8 mouse cellular contexts compared by ENCODE assay signal in genomic region chr11:77467157-77467556, GRCm38 (mm10). TPM values are rescaled to one million over a fixed set of nuclear protein-coding genes. Genes with fewer than 3 reads are reported as not detected.
DNase-seq lines count a peak whose midpoint lies in the region; ATAC-seq and TF ChIP-seq lines count a peak whose summit lies in the region.

No protein-coding gene starts in this region.

- no peak overlapping the region for H3K4me2 ChIP-seq in forebrain, embryonic 11.5 days (ENCODE audit: low read depth, low read length, severe bottlenecking)
- no peak overlapping the region; the same call in 1 of the 2 replicates for H3K4me2 ChIP-seq in forebrain, embryonic 12.5 days
- no peak overlapping the region for H3K4me2 ChIP-seq in hindbrain, postnatal 0 days (ENCODE audit: low read depth, low read length)
- peak overlapping the region; percentile 40 for H3K4me2 ChIP-seq in stomach, embryonic 15.5 days

- peaks cover 4% of the 10 kb centered on the region; the same call in 1 of the 2 replicates for H3K4me1 ChIP-seq in forebrain, embryonic 11.5 days (replicated peaks; ENCODE audit: control insufficient read depth, insufficient read depth, low read length)
- H3K4me1 ChIP-seq in forebrain, embryonic 12.5 days: peaks cover 15% of the 10 kb centered on the region
- H3K4me1 ChIP-seq in hindbrain, postnatal 0 days (ENCODE audit: insufficient read depth, low read length): no peaks in the 10 kb centered on the region
- peaks cover 16% of the 10 kb centered on the region for H3K4me1 ChIP-seq in stomach, embryonic 15.5 days

- peak; percentile 80 for DNase-seq in forebrain, embryonic 11.5 days (ENCODE audit: low spot score)
- DNase-seq in adrenal gland, postnatal 14 days: peak; percentile 88
- peak; percentile 47 to 63 for DNase-seq in frontal cortex, postnatal 25 days (ENCODE audit: low spot score in 2 of 2)
- peak; percentile 47 for DNase-seq in hindbrain, postnatal 0 days (ENCODE audit: low spot score)
- peak; percentile 59 for DNase-seq in left cerebral cortex, postnatal 4 days

- H3K36me3 ChIP-seq in forebrain, embryonic 11.5 days (ENCODE audit: control insufficient read depth, insufficient read depth, low read length): peaks cover 5% of the 10 kb centered on the region; the same call in 1 of the 2 replicates
- peaks cover 22% of the 10 kb centered on the region for H3K36me3 ChIP-seq in forebrain, embryonic 12.5 days (replicated peaks)
- H3K36me3 ChIP-seq in hindbrain, postnatal 0 days (ENCODE audit: insufficient read depth, low read length): peaks cover 14% of the 10 kb centered on the region; the same call in 1 of the 2 replicates
- 0 out of 2 replicates have a peak, but pooled peaks cover 3% of the 10 kb centered on the region for H3K36me3 ChIP-seq in stomach, embryonic 15.5 days

- H3K27me3 ChIP-seq in forebrain, embryonic 11.5 days (ENCODE audit: control insufficient read depth, insufficient read depth, low read length): peaks cover 35% of the 10 kb centered on the region
- peaks cover 73% of the 10 kb centered on the region for H3K27me3 ChIP-seq in forebrain, embryonic 12.5 days
- no peaks in the 10 kb centered on the region for H3K27me3 ChIP-seq in hindbrain, postnatal 0 days (ENCODE audit: insufficient read depth, low read length)
- peaks cover 52% of the 10 kb centered on the region for H3K27me3 ChIP-seq in stomach, embryonic 15.5 days (replicated peaks)

- H3K9me3 ChIP-seq in forebrain, embryonic 11.5 days (ENCODE audit: control insufficient read depth, low read length): no peaks in the 10 kb centered on the region
- H3K9me3 ChIP-seq in forebrain, embryonic 12.5 days: no peaks in the 10 kb centered on the region
- H3K9me3 ChIP-seq in hindbrain, postnatal 0 days (ENCODE audit: low read length): no peaks in the 10 kb centered on the region
- no peaks in the 10 kb centered on the region for H3K9me3 ChIP-seq in stomach, embryonic 15.5 days

- WGBS in forebrain, embryonic 11.5 days: 1% methylated on average over 25 of the region's 25 CpGs
- WGBS in forebrain, embryonic 12.5 days: 5% methylated on average over 25 of the region's 25 CpGs
- WGBS in hindbrain, postnatal 0 days: 6% methylated on average over 24 of the region's 25 CpGs
- WGBS in stomach, embryonic 15.5 days: 6% methylated on average over 25 of the region's 25 CpGs

- no peak overlapping the region for H3K9ac ChIP-seq in forebrain, embryonic 11.5 days (ENCODE audit: low read length)
- no peak overlapping the region for H3K9ac ChIP-seq in forebrain, embryonic 12.5 days
- no peak overlapping the region for H3K9ac ChIP-seq in hindbrain, postnatal 0 days (replicated peaks; ENCODE audit: low read length)
- H3K9ac ChIP-seq in stomach, embryonic 15.5 days: no peak overlapping the region

- H3K4me3 ChIP-seq in forebrain, embryonic 11.5 days (ENCODE audit: low read depth, low read length): no peak overlapping the region
- H3K4me3 ChIP-seq in forebrain, embryonic 12.5 days (replicated peaks): no peak overlapping the region
- no peak overlapping the region for H3K4me3 ChIP-seq in hindbrain, postnatal 0 days (ENCODE audit: low read length)
- H3K4me3 ChIP-seq in stomach, embryonic 15.5 days (replicated peaks): peak overlapping the region; percentile 10; the same call in 1 of the 2 replicates

- ATAC-seq in forebrain, embryonic 11.5 days (replicated peaks; ENCODE audit: low FRiP score): 0 out of 2 replicates have a peak, but pooled peaks have one; percentile 42
- ATAC-seq in forebrain, embryonic 12.5 days (ENCODE audit: low FRiP score): no peak; the same call in 1 of the 2 replicates
- 0 out of 2 replicates have a peak, but pooled peaks have one; percentile 31 for ATAC-seq in hindbrain, postnatal 0 days
- ATAC-seq in megakaryocyte-erythroid progenitor cell, adult 5-6 weeks (replicated peaks; ENCODE audit: low FRiP score, low TSS enrichment, poor library complexity, severe bottlenecking): peak; percentile 69
- ATAC-seq in stomach, embryonic 15.5 days (ENCODE audit: insufficient read depth, low FRiP score, low read depth): peak; percentile 43; the same call in 1 of the 2 replicates

- H3K27ac ChIP-seq in forebrain, embryonic 11.5 days (ENCODE audit: low read depth, low read length): no peak overlapping the region
- no peak overlapping the region for H3K27ac ChIP-seq in forebrain, embryonic 12.5 days
- no peak overlapping the region for H3K27ac ChIP-seq in hindbrain, postnatal 0 days
- no peak overlapping the region for H3K27ac ChIP-seq in stomach, embryonic 15.5 days

- intact Hi-C loops in left cerebral cortex, postnatal 4 days (cut with DNase I): loop anchor here (10.0 kb wide), 1 partner anchor 132 kb away; no protein-coding TSS in a partner anchor

- TF ChIP-seq CTCF in hindbrain, postnatal 0 days (IDR thresholded peaks at IDR 0.05; ENCODE audit: low read depth): peak; percentile 44

RNA-seq across cellular contexts. Expression of gene Coro6, which starts 4.9 kb away (rescaled TPM):
- polyA plus RNA-seq in forebrain, embryonic 11.5 days (2014; fragmentation: Nextera tagmentation; extraction: Ambion mirVana): 0.08 and 0.40 TPM in 2 replicates
- polyA plus RNA-seq in forebrain, embryonic 12.5 days (2016; fragmentation: Nextera tagmentation; extraction: Ambion mirVana): 0.10 and 0.12 TPM in 2 replicates
- 3.6 and 7.8 TPM in 2 replicates for total RNA-seq in adrenal gland, postnatal 14 days (2021)
- 0.83 and 1.3 TPM in 2 replicates for total RNA-seq in hindbrain, postnatal 0 days (2014; rRNA removed)
- polyA plus RNA-seq in hindbrain, postnatal 0 days (2015; fragmentation: Nextera tagmentation; extraction: Ambion mirVana): 2.1 and 2.4 TPM in 2 replicates
- 1 to 10 TPM; 2.2 to 3.7 TPM for total RNA-seq in left cerebral cortex, postnatal 4 days (2021)
- not detected in 2 replicates for total RNA-seq in megakaryocyte-erythroid progenitor cell, adult 5-6 weeks (2014; fragmentation: Nextera tagmentation)
- not detected in 2 replicates for total RNA-seq in megakaryocyte-erythroid progenitor cell, adult 5-6 weeks (2017)
- 0.17 and 0.18 TPM in 2 replicates for polyA plus RNA-seq in stomach, embryonic 15.5 days (2015; fragmentation: Nextera tagmentation; extraction: Ambion mirVana)

RNA-seq across cellular contexts. Expression of gene Ankrd13b, which starts 22.3 kb away (rescaled TPM):
- 19.0 and 22.0 TPM in 2 replicates for polyA plus RNA-seq in forebrain, embryonic 11.5 days (2014; fragmentation: Nextera tagmentation; extraction: Ambion mirVana)
- 23.0 and 25.1 TPM in 2 replicates for polyA plus RNA-seq in forebrain, embryonic 12.5 days (2016; fragmentation: Nextera tagmentation; extraction: Ambion mirVana)
- 8.2 and 10.4 TPM in 2 replicates for total RNA-seq in adrenal gland, postnatal 14 days (2021)
- 71.6 and 77.1 TPM in 2 replicates for total RNA-seq in hindbrain, postnatal 0 days (2014; rRNA removed)
- 27.1 and 30.6 TPM in 2 replicates for polyA plus RNA-seq in hindbrain, postnatal 0 days (2015; fragmentation: Nextera tagmentation; extraction: Ambion mirVana)
- 100 to 1,000 TPM; 216 to 217 TPM for total RNA-seq in left cerebral cortex, postnatal 4 days (2021)
- 25.8 and 26.4 TPM in 2 replicates for total RNA-seq in megakaryocyte-erythroid progenitor cell, adult 5-6 weeks (2014; fragmentation: Nextera tagmentation)
- 8.3 and 11.7 TPM in 2 replicates for total RNA-seq in megakaryocyte-erythroid progenitor cell, adult 5-6 weeks (2017)
- polyA plus RNA-seq in stomach, embryonic 15.5 days (2015; fragmentation: Nextera tagmentation; extraction: Ambion mirVana): 5.9 and 6.2 TPM in 2 replicates

RNA-seq across cellular contexts. Expression of gene Git1, which starts 26.2 kb away (rescaled TPM):
- 19.2 and 21.2 TPM in 2 replicates for polyA plus RNA-seq in forebrain, embryonic 11.5 days (2014; fragmentation: Nextera tagmentation; extraction: Ambion mirVana)
- polyA plus RNA-seq in forebrain, embryonic 12.5 days (2016; fragmentation: Nextera tagmentation; extraction: Ambion mirVana): 14.6 and 14.8 TPM in 2 replicates
- total RNA-seq in adrenal gland, postnatal 14 days (2021): 49.5 and 53.0 TPM in 2 replicates
- total RNA-seq in hindbrain, postnatal 0 days (2014; rRNA removed): 126 and 127 TPM in 2 replicates
- 13.8 and 15.0 TPM in 2 replicates for polyA plus RNA-seq in hindbrain, postnatal 0 days (2015; fragmentation: Nextera tagmentation; extraction: Ambion mirVana)
- total RNA-seq in left cerebral cortex, postnatal 4 days (2021): 100 to 1,000 TPM; 150 to 151 TPM
- 28.7 and 37.5 TPM in 2 replicates for total RNA-seq in megakaryocyte-erythroid progenitor cell, adult 5-6 weeks (2014; fragmentation: Nextera tagmentation)
- 10.9 and 13.6 TPM in 2 replicates for total RNA-seq in megakaryocyte-erythroid progenitor cell, adult 5-6 weeks (2017)
- 9.7 and 10.9 TPM in 2 replicates for polyA plus RNA-seq in stomach, embryonic 15.5 days (2015; fragmentation: Nextera tagmentation; extraction: Ambion mirVana)

RNA-seq across cellular contexts. Expression of gene Abhd15, which starts 47.8 kb away (rescaled TPM):
- polyA plus RNA-seq in forebrain, embryonic 11.5 days (2014; fragmentation: Nextera tagmentation; extraction: Ambion mirVana): 3.3 TPM in 2 replicates
- polyA plus RNA-seq in forebrain, embryonic 12.5 days (2016; fragmentation: Nextera tagmentation; extraction: Ambion mirVana): 3.8 and 4.8 TPM in 2 replicates
- total RNA-seq in adrenal gland, postnatal 14 days (2021): 24.3 and 26.9 TPM in 2 replicates
- total RNA-seq in hindbrain, postnatal 0 days (2014; rRNA removed): 3.6 and 4.7 TPM in 2 replicates
- polyA plus RNA-seq in hindbrain, postnatal 0 days (2015; fragmentation: Nextera tagmentation; extraction: Ambion mirVana): 2.1 TPM in 2 replicates
- total RNA-seq in left cerebral cortex, postnatal 4 days (2021): under 1 TPM; 0.50 to 0.54 TPM
- total RNA-seq in megakaryocyte-erythroid progenitor cell, adult 5-6 weeks (2014; fragmentation: Nextera tagmentation): 2.1 and 2.2 TPM in 2 replicates
- 0.70 and 4.1 TPM in 2 replicates for total RNA-seq in megakaryocyte-erythroid progenitor cell, adult 5-6 weeks (2017)
- polyA plus RNA-seq in stomach, embryonic 15.5 days (2015; fragmentation: Nextera tagmentation; extraction: Ambion mirVana): 4.0 and 5.2 TPM in 2 replicates

RNA-seq across cellular contexts. Expression of gene Trp53i13, which starts 48.6 kb away (rescaled TPM):
- 32.2 and 35.8 TPM in 2 replicates for polyA plus RNA-seq in forebrain, embryonic 11.5 days (2014; fragmentation: Nextera tagmentation; extraction: Ambion mirVana)
- polyA plus RNA-seq in forebrain, embryonic 12.5 days (2016; fragmentation: Nextera tagmentation; extraction: Ambion mirVana): 30.7 and 31.7 TPM in 2 replicates
- 9.6 and 12.5 TPM in 2 replicates for total RNA-seq in adrenal gland, postnatal 14 days (2021)
- 13.7 and 17.8 TPM in 2 replicates for total RNA-seq in hindbrain, postnatal 0 days (2014; rRNA removed)
- 14.3 and 17.2 TPM in 2 replicates for polyA plus RNA-seq in hindbrain, postnatal 0 days (2015; fragmentation: Nextera tagmentation; extraction: Ambion mirVana)
- total RNA-seq in left cerebral cortex, postnatal 4 days (2021): 1 to 10 TPM; 5.8 TPM
- 3.8 and 11.1 TPM in 2 replicates for total RNA-seq in megakaryocyte-erythroid progenitor cell, adult 5-6 weeks (2014; fragmentation: Nextera tagmentation)
- total RNA-seq in megakaryocyte-erythroid progenitor cell, adult 5-6 weeks (2017): 0.66 and 0.76 TPM in 2 replicates
- 33.7 and 35.8 TPM in 2 replicates for polyA plus RNA-seq in stomach, embryonic 15.5 days (2015; fragmentation: Nextera tagmentation; extraction: Ambion mirVana)
